Mouse (Mus musculus) olfactory bulb, adult 2 months (tissue): ENCODE data around the gene Mdga2.

Experiments
- CTCF ChIP-seq: fragments of 200-500 bp; IDR thresholded peaks from 2 replicates; pipeline ENCODE4 v1.5.1; 2012; ENCODE audit warnings: low read depth, mild to moderate bottlenecking, low read length, moderate library complexity; ENCODE audit not compliant: insufficient read depth
- POLR2A ChIP-seq: fragments of 200-500 bp; IDR thresholded peaks from 2 replicates; pipeline ENCODE4 v1.6.1; 2012; ENCODE audit warnings: mild to moderate bottlenecking, low read depth, low read length, moderate library complexity; ENCODE audit not compliant: insufficient read depth

- TF ChIP-seq POLR2A (no peak), CTCF (no peak)
These were observed 779.0 kb downstream of the Mdga2 start for GRCm38 (mm10) chr12:66443340-66443739.
